Mouse (Mus musculus) ES-E14 (cell line): ENCODE data around the gene Ctsh.

ENCODE experiments used
- MAFK ChIP-seq: IDR thresholded peaks from 2 replicates; pipeline ENCODE4 v1.6.1; 2014; ENCODE audit warnings: mild to moderate bottlenecking, low read depth, low read length, inconsistent platforms; ENCODE audit not compliant: insufficient read depth
- ZC3H11A ChIP-seq: IDR thresholded peaks from 2 replicates; pipeline ENCODE4 v1.6.1; 2012; ENCODE audit warnings: low read depth, mild to moderate bottlenecking, inconsistent platforms, low read length, borderline replicate concordance

DNA sequence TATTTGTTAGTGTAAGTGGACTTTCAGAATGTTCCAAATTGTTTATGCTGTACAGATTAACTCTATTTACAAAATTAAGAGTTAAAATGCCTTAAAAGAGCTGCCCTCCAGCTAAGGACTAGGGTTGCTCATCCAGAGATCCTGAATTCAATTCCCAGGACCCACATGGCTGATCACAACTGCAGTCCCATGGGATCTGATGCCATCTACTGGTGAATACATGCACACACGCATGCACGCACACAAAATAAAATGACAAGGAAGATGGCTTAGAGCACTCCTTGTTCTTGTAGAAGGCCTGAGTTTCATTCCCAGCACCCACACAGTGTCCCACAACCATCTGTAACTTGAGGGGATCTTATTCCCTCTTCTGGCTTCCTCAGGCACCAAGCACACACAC, 46.8 kb downstream of the Ctsh start:
- TF ChIP-seq ZC3H11A = no peak
- TF ChIP-seq MAFK = no peak
